Mouse (Mus musculus) lung, adult 18-20 months (tissue): ENCODE data around the gene Asap3.

ENCODE experiments used
- DNase-seq, 2 experiments: peaks; one replicate each; pipeline ENCODE4 v3.0.0; 2022; ENCODE audit warnings: mixed read lengths in 2 of 2

Asap3 gene

DNA sequence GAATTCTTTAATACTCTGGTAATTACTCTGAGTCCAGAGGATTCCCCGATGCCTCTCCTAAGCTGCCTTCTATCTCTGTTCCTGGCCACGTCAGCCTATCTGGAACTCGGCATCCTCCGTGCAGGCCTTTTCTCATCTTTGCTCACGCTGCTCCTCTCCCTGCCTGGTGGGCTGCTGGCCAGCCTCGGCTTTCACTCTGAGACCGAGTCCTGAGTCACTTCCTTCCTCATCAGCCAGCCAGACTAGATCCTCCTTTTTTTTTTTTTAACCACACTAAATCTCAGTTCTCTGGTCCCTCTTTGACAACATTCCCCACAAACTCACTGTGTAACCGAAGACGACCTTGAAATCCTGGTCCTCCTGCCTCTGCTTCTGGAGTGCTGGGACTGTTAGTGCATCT, 20.8 kb upstream of the Asap3 start:
- DNase-seq = peak; percentile 68 to 72

DNA sequence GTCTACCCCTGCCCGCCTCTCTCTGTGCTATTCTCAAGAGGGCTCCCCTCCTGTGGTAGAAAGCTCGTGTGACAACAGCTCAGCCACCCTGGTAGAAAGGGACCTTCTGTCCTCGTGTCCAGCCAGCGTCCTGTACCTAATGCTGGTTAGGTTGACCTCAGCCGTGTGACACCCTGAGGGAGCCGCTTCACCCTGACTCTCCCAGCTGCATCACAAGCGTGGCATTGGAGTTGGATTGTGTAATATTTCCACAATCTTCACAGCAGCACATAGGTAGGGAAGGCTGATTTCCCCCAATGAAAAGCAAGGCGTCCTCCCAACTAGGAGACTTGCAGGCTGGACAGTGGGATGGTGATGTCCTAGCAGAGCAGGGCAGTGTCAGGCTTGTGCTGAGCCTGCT, 19.9 kb upstream of the Asap3 start:
- no peak for DNase-seq

DNA sequence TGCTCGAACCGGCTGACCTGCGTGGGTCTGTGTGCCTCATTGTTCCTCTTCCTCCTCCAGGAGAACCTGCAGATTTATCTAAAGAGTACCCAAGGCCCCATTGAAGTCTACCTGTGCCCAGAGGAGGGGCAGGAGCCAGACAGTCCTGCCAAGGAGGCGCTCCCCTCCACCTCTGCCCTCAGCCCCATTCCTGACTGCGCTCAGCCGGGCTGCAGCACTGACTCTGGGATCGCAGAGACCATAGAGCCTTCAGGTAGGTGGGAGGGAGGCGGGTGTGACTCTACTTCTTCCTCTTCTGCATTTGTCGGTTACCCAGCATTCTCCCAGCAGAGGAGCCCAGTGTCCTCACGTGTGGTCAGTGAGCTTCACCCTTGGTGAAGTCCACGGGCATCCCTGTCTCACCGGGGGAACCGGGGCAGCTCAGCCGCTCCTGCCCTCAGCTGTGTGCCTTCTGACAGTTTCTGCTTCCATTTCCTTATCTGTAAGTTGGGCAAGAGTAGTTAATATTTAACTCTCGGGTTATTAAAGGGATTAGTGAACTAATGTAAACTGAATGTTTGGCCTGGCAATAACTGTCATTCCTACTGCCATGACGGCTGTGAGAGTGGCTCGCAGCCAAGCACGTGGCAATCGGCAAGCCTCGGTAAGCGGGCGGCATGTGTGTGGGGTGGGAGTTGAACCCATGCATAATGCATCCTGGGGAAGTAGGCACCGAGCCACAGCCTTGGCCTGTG, 19.3 kb upstream of the Asap3 start:
- peak; percentile 81 to 85 for DNase-seq

- no peak for DNase-seq
These were observed 17.0 kb upstream of the Asap3 start for GRCm38 (mm10) chr4:136188973-136189737.

DNA sequence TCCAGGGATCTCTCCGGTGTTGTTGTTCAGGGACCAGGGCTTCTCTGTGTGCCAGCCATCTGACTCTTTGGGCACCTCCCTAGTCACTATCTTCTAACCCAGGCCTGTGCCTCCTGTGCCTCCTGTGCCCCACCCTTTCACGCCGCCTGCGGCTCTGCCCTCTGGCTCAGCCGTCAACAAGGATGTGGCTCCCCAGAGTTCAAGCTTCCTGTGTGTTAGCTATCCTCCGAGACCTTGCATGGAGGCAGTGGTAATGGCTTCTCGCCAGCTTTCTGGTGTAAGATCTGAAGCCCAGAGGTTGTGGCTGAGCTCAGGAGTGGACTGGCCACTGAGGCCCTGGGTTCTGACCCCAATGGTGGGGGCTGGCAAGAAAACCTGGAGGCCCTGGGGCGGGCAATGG, 16.3 kb upstream of the Asap3 start:
- DNase-seq = peak; percentile 51 to 63

DNA sequence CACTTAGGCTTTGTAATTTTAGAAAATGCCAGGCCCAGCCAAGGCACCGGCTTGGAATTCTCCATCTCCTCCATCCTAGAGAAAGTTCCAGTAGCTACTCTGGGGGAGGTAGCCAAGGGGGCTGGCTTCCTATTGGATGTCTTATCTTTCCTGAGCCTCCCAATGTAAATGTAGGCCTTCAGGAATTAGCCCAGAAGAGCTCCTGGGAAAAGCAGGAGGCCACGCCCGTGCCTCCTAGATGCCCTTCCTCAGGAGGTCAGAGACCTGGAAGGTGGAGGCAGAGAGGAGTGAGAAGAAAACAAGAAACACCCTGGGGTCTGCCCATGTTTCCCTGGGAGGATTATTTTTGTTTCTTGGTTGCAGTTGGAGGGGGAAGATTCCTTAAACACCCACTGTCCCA, 12.6 kb upstream of the Asap3 start:
- DNase-seq = no peak

DNA sequence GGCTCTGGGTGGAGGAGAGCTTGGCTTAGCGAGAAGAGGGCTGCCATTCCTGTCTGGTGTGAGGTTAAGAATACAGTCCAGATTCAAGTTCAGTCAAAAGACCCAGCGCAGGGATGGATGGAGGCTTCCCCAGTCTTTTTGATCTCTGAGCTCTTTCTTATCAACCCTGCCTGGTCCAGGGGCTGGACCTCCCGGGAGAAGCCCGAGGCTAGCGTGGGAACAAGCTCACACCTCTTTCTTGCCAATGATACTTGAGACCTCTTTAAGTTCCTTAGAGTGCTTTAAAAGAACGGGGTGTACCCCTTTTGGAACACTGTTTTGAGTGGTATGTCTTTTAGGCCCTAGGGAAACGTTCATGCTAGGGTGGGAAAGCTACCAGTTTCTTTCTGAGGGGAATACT, 11.1 kb upstream of the Asap3 start:
- peak; percentile 52 to 76 for DNase-seq

DNA sequence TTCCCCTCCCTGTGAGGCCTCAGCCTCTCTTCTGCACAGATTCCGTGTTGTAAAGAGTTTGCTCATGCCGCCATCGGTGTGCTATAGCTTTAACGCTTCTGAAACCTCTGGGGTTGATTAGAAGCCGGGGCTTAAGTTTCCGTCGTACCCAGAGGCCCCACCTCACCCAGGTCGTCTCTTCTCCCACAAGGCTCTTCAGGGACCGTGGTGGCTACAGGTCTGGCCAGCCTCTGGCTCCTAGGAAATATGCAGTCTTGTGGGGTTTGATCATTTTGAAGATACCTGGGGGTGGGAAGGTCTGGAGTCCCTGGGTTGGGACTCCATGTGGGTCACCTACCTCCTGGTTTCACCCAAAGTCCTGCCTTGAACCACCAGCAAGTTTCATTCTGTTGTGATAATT, 10.5 kb upstream of the Asap3 start:
- DNase-seq = no peak

- no peak for DNase-seq
These were observed 10.0 kb upstream of the Asap3 start for GRCm38 (mm10) chr4:136196201-136196600.

GRCm38 (mm10) chr4:136198846-136199245, 7.3 kb upstream of the Asap3 start:
- no peak for DNase-seq

DNA sequence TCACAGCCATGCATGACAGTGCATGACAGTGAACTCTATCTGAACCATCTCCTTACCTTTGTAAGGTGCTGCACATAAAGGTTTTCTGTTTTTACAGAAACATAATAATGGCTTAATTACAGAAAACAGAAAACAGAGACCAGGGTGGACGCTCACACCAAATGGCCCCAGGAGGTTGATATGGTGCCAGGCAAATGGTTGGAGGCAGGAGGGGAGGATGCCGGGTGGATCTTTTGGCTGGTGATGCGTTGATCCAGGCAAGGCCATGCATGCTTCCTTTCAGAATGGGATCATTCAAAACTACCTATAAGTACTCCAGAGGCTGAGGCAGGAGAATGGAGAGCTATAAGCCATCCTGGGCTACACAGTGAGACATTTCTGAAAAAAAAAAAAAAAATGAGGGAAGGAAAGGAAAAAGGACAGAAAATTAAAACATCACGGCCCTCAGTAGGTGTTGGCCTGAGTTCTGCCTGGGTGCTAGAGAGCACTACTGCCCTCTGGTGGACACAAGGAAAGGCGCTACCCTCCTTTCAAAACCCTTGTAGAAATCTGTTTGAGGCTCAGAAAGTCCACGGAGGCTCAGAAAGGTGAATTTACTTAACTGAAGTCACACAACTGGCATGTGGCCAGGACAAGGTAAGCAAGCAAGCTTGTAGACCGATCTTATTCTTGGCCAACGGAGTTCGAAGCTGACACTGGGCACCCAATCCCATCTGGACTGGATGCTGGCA, 6.4 kb upstream of the Asap3 start:
- peak in 1 of 2 experiments; percentile 45 for DNase-seq

GRCm38 (mm10) chr4:136202509-136202908, 3.7 kb upstream of the Asap3 start:
- DNase-seq = peak; percentile 57 to 66

DNA sequence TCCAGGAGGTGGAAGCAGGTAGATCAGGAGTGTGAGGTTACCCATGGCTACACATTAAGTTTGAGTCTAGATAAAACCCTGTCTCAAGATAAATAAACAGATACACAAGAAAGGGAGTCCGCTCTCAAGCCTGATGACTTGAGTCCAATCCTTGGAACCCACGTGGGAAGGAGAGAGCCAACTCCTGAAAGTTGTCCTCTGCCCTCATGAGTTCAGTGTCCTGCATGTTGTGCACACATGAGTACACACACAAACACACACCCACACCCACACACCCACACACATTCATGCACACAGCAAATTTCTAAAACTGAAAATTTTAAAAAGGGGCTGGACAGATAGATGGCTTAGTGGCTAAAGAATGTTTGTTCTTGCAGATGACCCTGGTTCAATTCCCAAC, 1.4 kb upstream of the Asap3 start:
- DNase-seq = no peak

- DNase-seq = peak in 1 of 2 experiments; percentile 42
These were observed 778 bp downstream of the Asap3 start for GRCm38 (mm10) chr4:136206943-136207342.

DNA sequence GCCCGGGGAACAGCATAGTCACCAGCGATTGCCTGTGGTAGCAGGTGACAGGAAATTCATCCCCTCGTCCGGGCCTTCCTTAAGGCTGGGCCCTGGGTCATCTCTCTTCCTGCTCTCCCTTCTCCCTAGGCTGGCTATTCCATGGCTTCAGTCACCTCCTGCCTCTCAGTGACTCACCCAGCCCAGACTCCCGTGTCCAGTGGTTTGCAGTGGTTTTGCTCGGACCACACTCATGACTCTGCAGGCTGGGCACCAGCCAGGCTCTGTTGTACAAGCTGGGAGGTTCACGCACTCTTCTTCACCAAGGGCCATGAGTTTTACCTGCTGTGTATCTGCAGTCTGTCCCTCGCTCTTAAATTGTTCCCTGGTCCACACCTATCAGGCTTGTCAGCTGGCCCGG, 4.8 kb downstream of the Asap3 start:
- no peak for DNase-seq

DNA sequence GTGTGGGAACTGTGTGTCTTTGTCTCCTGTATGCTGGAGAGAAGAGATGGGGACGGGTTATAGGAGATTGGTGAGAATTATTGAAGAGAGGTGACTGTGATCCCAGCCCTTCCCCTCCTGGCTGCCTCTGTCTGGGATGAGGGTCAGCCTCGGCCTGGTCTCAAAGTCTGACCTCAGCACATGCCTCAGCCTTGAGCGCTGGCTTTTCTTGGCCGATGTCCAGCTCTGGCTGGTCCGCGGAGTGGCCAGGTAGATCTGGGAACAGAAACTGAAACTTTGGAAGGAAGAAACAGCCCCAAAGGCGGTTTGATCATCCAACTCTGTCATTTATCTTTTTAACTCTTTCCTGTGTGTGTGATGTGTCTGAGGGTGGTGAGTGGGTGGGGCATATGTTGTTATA, 7.5 kb downstream of the Asap3 start:
- DNase-seq = peak; percentile 49 to 56

- DNase-seq = no peak
These were observed 8.7 kb downstream of the Asap3 start for GRCm38 (mm10) chr4:136214828-136215227.

- DNase-seq = no peak
These were observed 9.4 kb downstream of the Asap3 start for GRCm38 (mm10) chr4:136215576-136215975.

DNA sequence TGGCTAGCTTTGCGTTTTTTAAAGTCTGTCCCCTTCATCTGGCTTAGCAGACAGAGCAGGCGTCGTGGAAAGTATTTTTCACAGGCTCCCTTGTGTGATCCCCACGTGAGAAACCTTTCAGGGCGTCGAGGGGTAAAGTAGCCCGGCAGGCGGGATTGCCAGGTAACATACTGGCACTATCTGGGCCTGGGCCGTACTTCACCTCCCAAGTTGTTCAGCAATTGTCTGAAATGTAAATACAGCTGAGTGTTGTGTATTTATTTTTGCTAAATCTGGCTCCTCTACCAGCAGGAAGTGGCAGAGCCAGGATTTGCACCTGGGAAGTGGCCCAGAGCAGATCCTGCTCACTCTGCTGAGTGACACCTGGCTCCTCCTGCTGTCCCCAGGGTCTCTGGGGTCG, 10.9 kb downstream of the Asap3 start:
- DNase-seq = peak; percentile 75 to 83

GRCm38 (mm10) chr4:136218595-136219214, 12.5 kb downstream of the Asap3 start:
- DNase-seq = peak; percentile 72 to 73

DNA sequence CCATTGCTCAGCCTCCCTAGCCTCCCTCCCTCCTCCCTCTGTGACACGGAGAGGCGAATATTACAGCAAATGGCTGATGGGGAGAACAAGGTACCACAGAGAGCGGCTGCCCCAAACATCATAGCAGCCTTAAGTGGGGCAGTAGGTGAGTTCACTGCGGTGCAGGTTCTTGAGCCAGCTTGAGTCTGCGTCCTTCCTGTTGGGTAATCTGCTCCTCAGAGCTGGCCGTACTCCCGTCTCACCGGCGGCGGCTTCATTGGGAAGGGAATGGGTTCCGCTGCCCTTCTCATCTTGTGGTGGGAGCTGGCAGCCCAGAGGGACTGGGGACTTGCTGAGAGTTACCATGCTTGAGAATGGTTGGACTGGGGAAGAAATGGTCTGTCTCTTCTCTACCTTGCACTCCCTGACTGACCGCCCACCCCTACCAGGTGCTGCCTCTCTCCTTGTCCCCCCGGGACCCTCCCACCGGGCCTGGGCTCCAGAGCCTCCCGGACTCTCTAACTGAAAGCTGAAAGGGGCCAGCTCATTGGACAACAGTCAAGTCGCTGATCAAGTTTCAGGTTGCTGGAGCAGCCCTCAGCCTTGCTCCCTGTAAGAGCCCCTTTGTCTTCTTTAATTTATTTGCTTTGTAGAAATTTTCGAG, 14.1 kb downstream of the Asap3 start:
- DNase-seq = peak; percentile 75 to 78

- DNase-seq = no peak
These were observed 17.5 kb downstream of the Asap3 start for GRCm38 (mm10) chr4:136223549-136224239.
